Mouse (Mus musculus): ENCODE results near the gene Bloc1s3.

Bloc1s3 gene

GRCm38 (mm10) chr7:19455186-19455585 is 53.0 kb downstream of the Bloc1s3 start:
- DNase-seq (ENCODE audit: low spot score), result no peak

Data from T-cell, adult 2 months (primary cell).